ENCODE assay signal across 8 mouse cellular contexts in genomic region chr10:121330940-121331339, GRCm38 (mm10). TPM values are rescaled to one million over a fixed set of nuclear protein-coding genes. Genes with fewer than 3 reads are reported as not detected.
A peak's percentile ranks its signal among the peaks of the same experiment; 100 is the strongest.
DNase-seq lines count a peak whose midpoint lies in the region; ATAC-seq and TF ChIP-seq lines count a peak whose summit lies in the region.

No protein-coding gene starts in this region.

- no peak overlapping the region for H3K4me3 ChIP-seq in liver, embryonic 12.5 days
- H3K4me3 ChIP-seq in midbrain, postnatal 0 days (ENCODE audit: low read depth, low read length), result no peak overlapping the region

- no peaks in the 10 kb centered on the region for H3K27me3 ChIP-seq in liver, embryonic 12.5 days (replicated peaks)
- no peaks in the 10 kb centered on the region for H3K27me3 ChIP-seq in midbrain, postnatal 0 days (ENCODE audit: insufficient read depth, low read length)

- H3K9me3 ChIP-seq in liver, embryonic 12.5 days (replicated peaks), result 0 out of 2 replicates have a peak, but pooled peaks cover 3% of the 10 kb centered on the region
- H3K9me3 ChIP-seq in midbrain, postnatal 0 days (ENCODE audit: low read length), result no peaks in the 10 kb centered on the region

- H3K4me2 ChIP-seq in liver, embryonic 12.5 days, result no peak overlapping the region
- no peak overlapping the region for H3K4me2 ChIP-seq in midbrain, postnatal 0 days (ENCODE audit: low read depth, low read length, poor library complexity, severe bottlenecking)

- peak; percentile 81 for TF ChIP-seq CTCF in midbrain, postnatal 0 days (IDR thresholded peaks at IDR 0.05)

- DNase-seq in liver, result peak; percentile 61
- peak; percentile 44 for DNase-seq in MN1 (ENCODE audit: low spot score)
- peak; percentile 73 to 83 for DNase-seq in cerebellum, adult 18-20 months
- peak; percentile 69 to 72 for DNase-seq in frontal cortex, postnatal 36 days (ENCODE audit: low spot score in 2 of 2)
- peak; percentile 41 for DNase-seq in layer of hippocampus, postnatal 14 days (ENCODE audit: low spot score in 2 of 2)
- peak; percentile 39 for DNase-seq in midbrain, postnatal 0 days (ENCODE audit: low spot score)
- peak; percentile 19 to 32 for DNase-seq in thymus, adult 18-20 months

- whole genome bisulfite sequencing in liver, embryonic 12.5 days (ENCODE audit: insufficient replicate concordance), result 5% methylated on average over 7 of the region's 7 CpGs
- WGBS in midbrain, postnatal 0 days, result 15% methylated on average over 7 of the region's 7 CpGs

- H3K27ac ChIP-seq in liver, embryonic 12.5 days, result no peak overlapping the region
- no peak overlapping the region for H3K27ac ChIP-seq in midbrain, postnatal 0 days (ENCODE audit: low read depth, low read length)

- no peak overlapping the region for H3K9ac ChIP-seq in liver, embryonic 12.5 days
- H3K9ac ChIP-seq in midbrain, postnatal 0 days (replicated peaks; ENCODE audit: low read length, poor library complexity, severe bottlenecking), result no peak overlapping the region

- H3K4me1 ChIP-seq in liver, embryonic 12.5 days, result no peaks in the 10 kb centered on the region
- no peaks in the 10 kb centered on the region for H3K4me1 ChIP-seq in midbrain, postnatal 0 days (ENCODE audit: insufficient read depth, low read length)

- no peak for ATAC-seq in liver, embryonic 12.5 days
- ATAC-seq in midbrain, postnatal 0 days (ENCODE audit: low FRiP score), result no peak

- H3K36me3 ChIP-seq in liver, embryonic 12.5 days, result no peaks in the 10 kb centered on the region
- H3K36me3 ChIP-seq in midbrain, postnatal 0 days (ENCODE audit: insufficient read depth, low read length), result no peaks in the 10 kb centered on the region

RNA-seq across cellular contexts. Expression of gene Tbc1d30, which starts 20.1 kb away (rescaled TPM):
- 0.11 and 0.30 TPM in 2 replicates for polyA plus RNA-seq in liver, embryonic 12.5 days (2016; fragmentation: Nextera tagmentation; extraction: Ambion mirVana)
- 10 to 100 TPM; 34.9 to 36.9 TPM for total RNA-seq in layer of hippocampus, postnatal 14 days (2021)
- total RNA-seq in midbrain, postnatal 0 days (2014; rRNA removed), result 46.9 and 49.1 TPM in 2 replicates
- 8.3 and 9.1 TPM in 2 replicates for polyA plus RNA-seq in midbrain, postnatal 0 days (2015; fragmentation: Nextera tagmentation; extraction: Ambion mirVana)

RNA-seq across cellular contexts. Expression of gene Gns, which starts 34.0 kb away (rescaled TPM):
- polyA plus RNA-seq in liver, embryonic 12.5 days (2016; fragmentation: Nextera tagmentation; extraction: Ambion mirVana), result 20.0 and 20.3 TPM in 2 replicates
- 10 to 100 TPM; 74.1 to 79.9 TPM for total RNA-seq in layer of hippocampus, postnatal 14 days (2021)
- 66.4 and 84.3 TPM in 2 replicates for total RNA-seq in midbrain, postnatal 0 days (2014; rRNA removed)
- polyA plus RNA-seq in midbrain, postnatal 0 days (2015; fragmentation: Nextera tagmentation; extraction: Ambion mirVana), result 37.7 and 40.4 TPM in 2 replicates

Comparison
In these comparisons a context has a peak if more than half of its experiments do, and no peak if none do; other contexts are left out.
1. DNase-seq: peak in every context shown above with its lines; median percentile 78 in cerebellum, adult 18-20 months; 70 in frontal cortex, postnatal 36 days; 61 in liver; 44 in MN1; 41 in layer of hippocampus, postnatal 14 days; 39 in midbrain, postnatal 0 days; 26 in thymus, adult 18-20 months.